Mouse (Mus musculus) spleen, postnatal 4 days (tissue): ENCODE data around the gene Pelo.

Experiments used
- DNase-seq, 2 experiments: peaks; one replicate each; pipeline ENCODE4 v3.0.0; 2022; ENCODE audit warnings: low spot score in 2 of 2

Gene Pelo

GRCm38 (mm10) chr13:115090069-115090976 lies at the start of gene Pelo:
Pelo (minus strand) TSS chr13:115090186.
- peak; percentile 95 to 98 for DNase-seq

- no peak for DNase-seq
Observed at GRCm38 (mm10) chr13:115138513-115138912, 48.5 kb upstream of the Pelo start.

GRCm38 (mm10) chr13:115136761-115137160 lies 46.8 kb upstream of the Pelo start:
- no peak for DNase-seq

- no peak for DNase-seq
Observed at GRCm38 (mm10) chr13:115132435-115132834, 42.4 kb upstream of the Pelo start.

GRCm38 (mm10) chr13:115131381-115131780 lies 41.4 kb upstream of the Pelo start:
- no peak for DNase-seq

- no peak for DNase-seq
Observed at GRCm38 (mm10) chr13:115130035-115130434, 40.0 kb upstream of the Pelo start.

- no peak for DNase-seq
Observed at GRCm38 (mm10) chr13:115127826-115128225, 37.8 kb upstream of the Pelo start.

GRCm38 (mm10) chr13:115126534-115126933 lies 36.5 kb upstream of the Pelo start:
- no peak for DNase-seq

- DNase-seq: no peak
Observed at GRCm38 (mm10) chr13:115125130-115125529, 35.1 kb upstream of the Pelo start.

- no peak for DNase-seq
Observed at GRCm38 (mm10) chr13:115124521-115124920, 34.5 kb upstream of the Pelo start.

- no peak for DNase-seq
Observed at GRCm38 (mm10) chr13:115118756-115119155, 28.8 kb upstream of the Pelo start.

GRCm38 (mm10) chr13:115118195-115118594 lies 28.2 kb upstream of the Pelo start:
- no peak for DNase-seq

GRCm38 (mm10) chr13:115116930-115117621 lies 27.1 kb upstream of the Pelo start:
- no peak for DNase-seq

- DNase-seq: no peak
Observed at GRCm38 (mm10) chr13:115109628-115110027, 19.6 kb upstream of the Pelo start.

GRCm38 (mm10) chr13:115107436-115107835 lies 17.4 kb upstream of the Pelo start:
- no peak for DNase-seq

- DNase-seq: no peak
Observed at GRCm38 (mm10) chr13:115106183-115106582, 16.2 kb upstream of the Pelo start.

- no peak for DNase-seq
Observed at GRCm38 (mm10) chr13:115102754-115103153, 12.8 kb upstream of the Pelo start.

GRCm38 (mm10) chr13:115101355-115102191 lies 11.6 kb upstream of the Pelo start, which contains the start of the genes Gm49395 and Itga1:
Gm49395 (minus strand) TSS chr13:115101921.
Itga1 (minus strand) TSS chr13:115101964.
- DNase-seq: peak; percentile 22 to 65

GRCm38 (mm10) chr13:115100381-115101177 lies 10.6 kb upstream of the Pelo start:
- DNase-seq: no peak

GRCm38 (mm10) chr13:115099381-115099780 lies 9.4 kb upstream of the Pelo start:
- no peak for DNase-seq

GRCm38 (mm10) chr13:115098227-115098626 lies 8.2 kb upstream of the Pelo start:
- no peak for DNase-seq
